Mouse (Mus musculus): ENCODE measurements around the gene Zbtb34. TPM values are rescaled to one million over a fixed set of nuclear protein-coding genes. Genes with fewer than 3 reads are reported as not detected.

Zbtb34 gene
- polyA plus RNA-seq, 1 experiment from 2014 or later, result 7.1 TPM

DNA sequence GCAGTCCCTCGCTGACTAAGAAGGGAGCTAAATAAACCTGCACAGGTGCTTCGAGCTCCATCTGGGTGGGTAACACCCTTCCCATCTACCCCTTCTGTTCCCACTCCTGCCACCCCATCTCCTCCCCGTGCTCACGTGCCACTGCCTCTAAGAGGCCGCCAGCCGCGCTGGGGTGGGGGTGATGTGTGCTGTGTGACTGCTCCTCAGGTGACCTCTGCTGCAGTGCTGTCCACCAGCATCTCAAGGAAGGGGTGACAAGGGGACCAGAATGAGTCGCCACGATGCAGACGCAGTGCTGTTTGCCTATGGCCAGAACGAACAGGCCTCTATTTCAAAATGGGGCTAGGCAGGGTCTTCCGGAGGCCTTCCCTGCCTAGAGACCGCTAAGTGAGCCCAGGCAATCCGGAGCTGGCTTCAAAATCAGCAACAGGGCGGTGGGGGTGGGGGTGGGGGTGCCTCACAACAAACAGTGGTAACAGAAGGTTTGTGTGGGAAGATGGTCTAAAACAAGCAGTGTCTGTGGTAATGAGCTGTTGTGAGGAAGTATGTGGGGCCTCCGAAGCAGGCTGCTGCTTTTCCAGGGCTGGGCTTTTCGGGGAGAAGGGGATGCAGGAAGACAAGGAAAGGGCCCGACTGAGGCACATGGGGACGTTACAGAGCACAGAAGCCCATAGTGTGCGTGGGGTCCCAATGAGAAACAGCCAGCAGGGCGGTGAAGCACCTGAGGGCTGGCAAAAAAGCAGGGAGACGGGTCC, 18.2 kb upstream of the Zbtb34 start:
- no peaks in the 10 kb centered on the region for H3K4me1 ChIP-seq (ENCODE audit: insufficient read depth, low read length)
- no peaks in the 10 kb centered on the region for H3K9me3 ChIP-seq (ENCODE audit: low read length)
- no peak overlapping the region for H3K4me3 ChIP-seq (ENCODE audit: low read length)
- peaks cover 31% of the 10 kb centered on the region for H3K36me3 ChIP-seq (ENCODE audit: insufficient read depth, low read length)
- H3K27ac ChIP-seq (ENCODE audit: low read length), result no peak overlapping the region
- no peaks in the 10 kb centered on the region for H3K27me3 ChIP-seq (ENCODE audit: insufficient read depth, low read length)
- no peak for ATAC-seq (ENCODE audit: low FRiP score, low TSS enrichment)
- H3K4me2 ChIP-seq (replicated peaks; ENCODE audit: low read depth, low read length), result no peak overlapping the region
- WGBS, result 87% methylated on average over 22 of the region's 22 CpGs
- H3K9ac ChIP-seq (replicated peaks; ENCODE audit: low read length), result no peak overlapping the region

DNA sequence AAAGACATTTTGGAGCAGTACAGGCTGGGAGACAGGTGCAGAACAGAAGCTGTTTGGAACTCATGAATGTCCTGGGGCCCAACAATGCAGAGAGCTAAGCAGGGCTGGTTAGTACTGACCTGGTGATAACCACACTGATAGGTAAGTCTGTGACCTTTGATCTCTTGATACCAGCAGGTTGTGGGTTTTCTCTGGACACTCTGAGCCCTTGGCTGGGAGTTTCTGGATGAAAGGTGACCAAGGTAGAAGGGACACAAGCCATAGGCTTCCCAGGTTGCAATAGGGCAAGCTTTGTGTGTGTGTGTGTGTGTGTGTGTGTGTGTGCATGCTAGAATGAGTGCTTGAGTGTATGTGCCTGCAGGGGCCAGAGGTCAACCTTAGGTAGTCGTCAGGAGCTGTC, 15.7 kb upstream of the Zbtb34 start:
- no peak overlapping the region for H3K27ac ChIP-seq (ENCODE audit: low read length)
- H3K27me3 ChIP-seq (ENCODE audit: insufficient read depth, low read length), result no peaks in the 10 kb centered on the region
- H3K9me3 ChIP-seq (ENCODE audit: low read length), result no peaks in the 10 kb centered on the region
- ATAC-seq (ENCODE audit: low FRiP score, low TSS enrichment), result no peak
- 44% methylated on average over 1 of the region's 1 CpGs for WGBS
- no peak overlapping the region for H3K9ac ChIP-seq (replicated peaks; ENCODE audit: low read length)
- H3K4me2 ChIP-seq (replicated peaks; ENCODE audit: low read depth, low read length), result no peak overlapping the region
- H3K36me3 ChIP-seq (ENCODE audit: insufficient read depth, low read length), result peaks cover 18% of the 10 kb centered on the region
- H3K4me1 ChIP-seq (ENCODE audit: insufficient read depth, low read length), result no peaks in the 10 kb centered on the region
- H3K4me3 ChIP-seq (ENCODE audit: low read length), result no peak overlapping the region

DNA sequence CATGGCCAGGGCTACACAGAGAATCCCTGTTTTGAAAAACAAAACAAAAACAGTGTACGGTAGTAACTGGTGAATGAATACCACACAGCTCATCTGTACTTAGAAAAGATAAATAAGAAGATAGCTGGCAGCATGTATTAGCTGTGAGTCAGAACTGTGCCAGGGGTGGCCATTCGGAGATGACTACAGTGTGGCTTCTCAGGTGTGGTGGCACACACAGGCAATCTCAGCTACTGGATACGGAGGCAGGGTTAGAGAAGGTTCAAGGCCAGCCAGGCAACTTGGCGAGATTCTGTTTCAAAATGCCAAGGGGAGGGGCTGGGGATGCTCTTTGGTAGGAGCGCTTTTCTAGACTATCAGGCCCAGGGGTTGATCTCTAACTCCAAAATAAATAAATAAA, 14.6 kb upstream of the Zbtb34 start:
- Histone ChIP-seq H3K4me2 (replicated peaks; ENCODE audit: low read depth, low read length) (no peak overlapping the region), H3K27me3 (ENCODE audit: insufficient read depth, low read length) (no peaks in the 10 kb centered on the region), H3K9ac (replicated peaks; ENCODE audit: low read length) (no peak overlapping the region), H3K36me3 (ENCODE audit: insufficient read depth, low read length) (peaks cover 13% of the 10 kb centered on the region), H3K9me3 (ENCODE audit: low read length) (no peaks in the 10 kb centered on the region), H3K4me1 (ENCODE audit: insufficient read depth, low read length) (no peaks in the 10 kb centered on the region), H3K4me3 (ENCODE audit: low read length) (no peak overlapping the region), H3K27ac (ENCODE audit: low read length) (no peak overlapping the region)
- 91% methylated on average over 5 of the region's 5 CpGs for WGBS
- ATAC-seq (ENCODE audit: low FRiP score, low TSS enrichment), result no peak

GRCm38 (mm10) chr2:33444862-33445261, 13.7 kb upstream of the Zbtb34 start:
- no peak overlapping the region for H3K9ac ChIP-seq (replicated peaks; ENCODE audit: low read length)
- H3K4me3 ChIP-seq (ENCODE audit: low read length), result no peak overlapping the region
- no peak overlapping the region for H3K4me2 ChIP-seq (replicated peaks; ENCODE audit: low read depth, low read length)
- peaks cover 12% of the 10 kb centered on the region for H3K36me3 ChIP-seq (ENCODE audit: insufficient read depth, low read length)
- H3K4me1 ChIP-seq (ENCODE audit: insufficient read depth, low read length), result peaks cover under 1% of the 10 kb centered on the region; the same call in 1 of the 2 replicates
- no peak for ATAC-seq (ENCODE audit: low FRiP score, low TSS enrichment)
- H3K27ac ChIP-seq (ENCODE audit: low read length), result no peak overlapping the region
- H3K27me3 ChIP-seq (ENCODE audit: insufficient read depth, low read length), result no peaks in the 10 kb centered on the region
- no peaks in the 10 kb centered on the region for H3K9me3 ChIP-seq (ENCODE audit: low read length)

GRCm38 (mm10) chr2:33444358-33444757, 13.2 kb upstream of the Zbtb34 start:
- Histone ChIP-seq H3K36me3 (ENCODE audit: insufficient read depth, low read length) (peaks cover 7% of the 10 kb centered on the region), H3K27me3 (ENCODE audit: insufficient read depth, low read length) (no peaks in the 10 kb centered on the region), H3K4me3 (ENCODE audit: low read length) (no peak overlapping the region), H3K4me1 (ENCODE audit: insufficient read depth, low read length) (peaks cover 6% of the 10 kb centered on the region; the same call in 1 of the 2 replicates), H3K9me3 (ENCODE audit: low read length) (no peaks in the 10 kb centered on the region), H3K4me2 (replicated peaks; ENCODE audit: low read depth, low read length) (no peak overlapping the region), H3K27ac (ENCODE audit: low read length) (no peak overlapping the region), H3K9ac (replicated peaks; ENCODE audit: low read length) (no peak overlapping the region)
- 67% methylated on average over 5 of the region's 5 CpGs for WGBS
- no peak for ATAC-seq (ENCODE audit: low FRiP score, low TSS enrichment)

DNA sequence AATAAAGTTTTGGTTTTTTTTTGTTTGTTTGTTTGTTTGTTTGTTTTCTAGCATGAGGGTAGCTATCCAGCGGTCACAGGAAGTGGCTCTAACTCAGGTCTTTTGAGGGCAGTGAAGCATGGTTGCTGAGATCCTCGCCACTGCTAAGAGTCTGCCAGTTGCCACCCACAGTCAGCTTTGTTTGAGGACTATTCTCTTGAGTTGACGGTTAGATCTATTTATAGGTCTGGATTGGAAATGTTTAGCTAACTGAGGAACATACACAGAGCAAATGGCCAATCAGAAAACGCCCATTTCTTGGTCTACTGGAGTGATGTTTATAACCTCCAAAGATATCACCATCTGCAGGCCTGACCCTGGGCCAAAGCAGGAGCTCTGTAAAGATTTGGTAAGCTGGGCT, 11.6 kb upstream of the Zbtb34 start:
- Histone ChIP-seq H3K4me1 (ENCODE audit: insufficient read depth, low read length) (peaks cover 8% of the 10 kb centered on the region; the same call in 1 of the 2 replicates), H3K27me3 (ENCODE audit: insufficient read depth, low read length) (no peaks in the 10 kb centered on the region), H3K9me3 (ENCODE audit: low read length) (no peaks in the 10 kb centered on the region), H3K4me3 (ENCODE audit: low read length) (no peak overlapping the region), H3K36me3 (ENCODE audit: insufficient read depth, low read length) (no peaks in the 10 kb centered on the region), H3K4me2 (replicated peaks; ENCODE audit: low read depth, low read length) (no peak overlapping the region), H3K9ac (replicated peaks; ENCODE audit: low read length) (no peak overlapping the region), H3K27ac (ENCODE audit: low read length) (no peak overlapping the region)
- WGBS, result 64% methylated on average over 4 of the region's 4 CpGs
- ATAC-seq (ENCODE audit: low FRiP score, low TSS enrichment), result no peak

DNA sequence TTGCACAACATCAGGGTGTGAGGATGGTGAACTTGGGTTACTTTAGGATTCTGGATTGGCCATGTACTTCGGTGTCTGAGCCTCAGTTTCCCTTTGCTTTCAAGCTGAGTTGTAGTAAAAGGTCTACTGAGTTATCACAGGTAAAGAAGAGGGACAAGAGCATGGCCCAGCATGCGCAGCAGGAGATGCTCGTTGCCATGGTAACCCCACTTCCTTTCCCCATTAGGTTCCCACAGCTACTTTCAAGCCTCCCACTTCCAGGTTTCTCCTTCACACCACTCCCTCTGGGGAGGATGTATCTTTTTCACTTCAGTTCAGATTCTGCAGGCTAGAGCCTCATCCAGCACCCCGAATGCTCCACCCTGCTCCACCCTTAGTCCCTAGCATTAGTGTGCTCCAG, 9.8 kb upstream of the Zbtb34 start:
- Histone ChIP-seq H3K4me2 (replicated peaks; ENCODE audit: low read depth, low read length) (no peak overlapping the region), H3K9ac (replicated peaks; ENCODE audit: low read length) (no peak overlapping the region), H3K4me1 (ENCODE audit: insufficient read depth, low read length) (peaks cover 16% of the 10 kb centered on the region), H3K27me3 (ENCODE audit: insufficient read depth, low read length) (no peaks in the 10 kb centered on the region), H3K27ac (ENCODE audit: low read length) (no peak overlapping the region), H3K9me3 (ENCODE audit: low read length) (no peaks in the 10 kb centered on the region), H3K4me3 (ENCODE audit: low read length) (no peak overlapping the region), H3K36me3 (ENCODE audit: insufficient read depth, low read length) (no peaks in the 10 kb centered on the region)
- no peak for ATAC-seq (ENCODE audit: low FRiP score, low TSS enrichment)
- 33% methylated on average over 4 of the region's 4 CpGs for WGBS

GRCm38 (mm10) chr2:33439980-33440670, 9.0 kb upstream of the Zbtb34 start:
- H3K27ac ChIP-seq (ENCODE audit: low read length), result 0 out of 2 replicates have a peak overlapping the region, but pooled peaks have one; percentile 31
- no peak overlapping the region for H3K4me3 ChIP-seq (ENCODE audit: low read length)
- no peaks in the 10 kb centered on the region; the same call in 1 of the 2 replicates for H3K27me3 ChIP-seq (ENCODE audit: insufficient read depth, low read length)
- H3K9ac ChIP-seq (replicated peaks; ENCODE audit: low read length), result no peak overlapping the region
- 15% methylated on average over 9 of the region's 9 CpGs for WGBS
- H3K4me2 ChIP-seq (replicated peaks; ENCODE audit: low read depth, low read length), result no peak overlapping the region
- ATAC-seq (ENCODE audit: low FRiP score, low TSS enrichment), result no peak
- H3K4me1 ChIP-seq (ENCODE audit: insufficient read depth, low read length), result peaks cover 19% of the 10 kb centered on the region
- H3K36me3 ChIP-seq (ENCODE audit: insufficient read depth, low read length), result no peaks in the 10 kb centered on the region
- H3K9me3 ChIP-seq (ENCODE audit: low read length), result no peaks in the 10 kb centered on the region

- Histone ChIP-seq H3K4me2 (replicated peaks; ENCODE audit: low read depth, low read length) (peak overlapping the region; percentile 16; the same call in 1 of the 2 replicates), H3K27ac (ENCODE audit: low read length) (0 out of 2 replicates have a peak overlapping the region, but pooled peaks have one; percentile 31), H3K4me1 (ENCODE audit: insufficient read depth, low read length) (peaks cover 19% of the 10 kb centered on the region), H3K9ac (replicated peaks; ENCODE audit: low read length) (no peak overlapping the region), H3K27me3 (ENCODE audit: insufficient read depth, low read length) (no peaks in the 10 kb centered on the region; the same call in 1 of the 2 replicates), H3K4me3 (ENCODE audit: low read length) (no peak overlapping the region), H3K36me3 (ENCODE audit: insufficient read depth, low read length) (no peaks in the 10 kb centered on the region), H3K9me3 (ENCODE audit: low read length) (no peaks in the 10 kb centered on the region)
- ATAC-seq (ENCODE audit: low FRiP score, low TSS enrichment), result no peak
- 14% methylated on average over 8 of the region's 8 CpGs for WGBS
Observed at GRCm38 (mm10) chr2:33439471-33439881, 8.4 kb upstream of the Zbtb34 start.

GRCm38 (mm10) chr2:33438377-33438776, 7.3 kb upstream of the Zbtb34 start:
- Histone ChIP-seq H3K27ac (ENCODE audit: low read length) (no peak overlapping the region), H3K4me1 (ENCODE audit: insufficient read depth, low read length) (peaks cover 19% of the 10 kb centered on the region), H3K4me2 (replicated peaks; ENCODE audit: low read depth, low read length) (no peak overlapping the region), H3K9me3 (ENCODE audit: low read length) (no peaks in the 10 kb centered on the region), H3K27me3 (ENCODE audit: insufficient read depth, low read length) (no peaks in the 10 kb centered on the region; the same call in 1 of the 2 replicates), H3K9ac (replicated peaks; ENCODE audit: low read length) (no peak overlapping the region), H3K4me3 (ENCODE audit: low read length) (no peak overlapping the region), H3K36me3 (ENCODE audit: insufficient read depth, low read length) (no peaks in the 10 kb centered on the region)
- WGBS, result 45% methylated on average over 2 of the region's 2 CpGs
- no peak for ATAC-seq (ENCODE audit: low FRiP score, low TSS enrichment)
